10 mouse cellular contexts compared by ENCODE assay signal in genomic region chrX:162521831-162522514, GRCm38 (mm10).
A peak's percentile ranks its signal among the peaks of the same experiment; 100 is the strongest.
DNase-seq lines count a peak whose midpoint lies in the region; ATAC-seq and TF ChIP-seq lines count a peak whose summit lies in the region.
"Had no signal": no experiment of that assay in that cellular context is flagged by ENCODE, and none has a peak within 500 bp of the region (broad histone marks: within the 10 kb centered on the region; RNA-seq: fewer than 3 reads in every experiment).

No protein-coding gene starts in this region.

- peak; percentile 0 for DNase-seq in kidney, postnatal 0 days (ENCODE audit: low spot score)
- no peak for DNase-seq in kidney, adult 9 months
- no peak for DNase-seq in stomach, postnatal 0 days (ENCODE audit: low spot score)
- DNase-seq in heart, postnatal 10 days = peak; percentile 22 to 25
- DNase-seq: layer of hippocampus, adult 9-11 months had no signal

- no peaks in the 10 kb centered on the region for H3K27me3 ChIP-seq in kidney, postnatal 0 days (ENCODE audit: insufficient read depth, low read length)
- H3K27me3 ChIP-seq in stomach, embryonic 14.5 days (ENCODE audit: control insufficient read depth, insufficient read depth, low read length) = no peaks in the 10 kb centered on the region
- H3K27me3 ChIP-seq in stomach, postnatal 0 days (ENCODE audit: control insufficient read depth, insufficient read depth, low read length) = no peaks in the 10 kb centered on the region
- H3K27me3 ChIP-seq in midbrain, embryonic 13.5 days = peaks cover 53% of the 10 kb centered on the region

- no peaks in the 10 kb centered on the region for H3K9me3 ChIP-seq in kidney, postnatal 0 days (replicated peaks; ENCODE audit: low read length)
- no peaks in the 10 kb centered on the region for H3K9me3 ChIP-seq in stomach, embryonic 14.5 days (ENCODE audit: control insufficient read depth, low read depth, low read length)
- no peaks in the 10 kb centered on the region for H3K9me3 ChIP-seq in stomach, postnatal 0 days (ENCODE audit: control insufficient read depth, low read length)
- H3K9me3 ChIP-seq in midbrain, embryonic 13.5 days = no peaks in the 10 kb centered on the region
- H3K9me3 ChIP-seq: G1E had no signal

- no peak overlapping the region for H3K27ac ChIP-seq in kidney, postnatal 0 days
- H3K27ac ChIP-seq in stomach, embryonic 14.5 days (ENCODE audit: low read length) = peak overlapping the region; percentile 66
- no peak overlapping the region for H3K27ac ChIP-seq in stomach, postnatal 0 days (replicated peaks)
- H3K27ac ChIP-seq in midbrain, embryonic 13.5 days = no peak overlapping the region

- WGBS in kidney, postnatal 0 days = 53% methylated on average over 9 of the region's 9 CpGs
- WGBS in stomach, embryonic 14.5 days = 40% methylated on average over 9 of the region's 9 CpGs
- WGBS in stomach, postnatal 0 days = 46% methylated on average over 9 of the region's 9 CpGs
- WGBS in midbrain, embryonic 13.5 days = 54% methylated on average over 9 of the region's 9 CpGs

- no peak for TF ChIP-seq EP300 in stomach, postnatal 0 days (optimal IDR thresholded peaks at IDR 0.05)

- no peak overlapping the region for H3K4me2 ChIP-seq in kidney, postnatal 0 days (ENCODE audit: low read length)
- no peak overlapping the region for H3K4me2 ChIP-seq in stomach, embryonic 14.5 days (replicated peaks; ENCODE audit: low read depth, low read length)
- H3K4me2 ChIP-seq in stomach, postnatal 0 days (replicated peaks; ENCODE audit: low read depth) = no peak overlapping the region
- H3K4me2 ChIP-seq in midbrain, embryonic 13.5 days (replicated peaks) = no peak overlapping the region

- intact Hi-C loops in heart, postnatal 10 days (cut with DNase I) = no loop called here

- no peak for TF ChIP-seq CTCF in kidney, postnatal 0 days (IDR thresholded peaks at IDR 0.05; ENCODE audit: low read depth)
- no peak for TF ChIP-seq CTCF in stomach, postnatal 0 days (IDR thresholded peaks at IDR 0.05; ENCODE audit: low read depth)

- H3K36me3 ChIP-seq in kidney, postnatal 0 days (ENCODE audit: insufficient read depth, low read length) = no peaks in the 10 kb centered on the region
- no peaks in the 10 kb centered on the region for H3K36me3 ChIP-seq in stomach, embryonic 14.5 days (ENCODE audit: control insufficient read depth, insufficient read depth, low read length)
- no peaks in the 10 kb centered on the region for H3K36me3 ChIP-seq in stomach, postnatal 0 days (ENCODE audit: control insufficient read depth, insufficient read depth, low read length)
- no peaks in the 10 kb centered on the region for H3K36me3 ChIP-seq in midbrain, embryonic 13.5 days

- no peaks in the 10 kb centered on the region for H3K4me1 ChIP-seq in kidney, postnatal 0 days (replicated peaks; ENCODE audit: insufficient read depth, low read length)
- H3K4me1 ChIP-seq in stomach, embryonic 14.5 days (ENCODE audit: control insufficient read depth, insufficient read depth, low read length) = no peaks in the 10 kb centered on the region
- no peaks in the 10 kb centered on the region for H3K4me1 ChIP-seq in stomach, postnatal 0 days (replicated peaks; ENCODE audit: control insufficient read depth, insufficient read depth)
- no peaks in the 10 kb centered on the region; the same call in 1 of the 2 replicates for H3K4me1 ChIP-seq in midbrain, embryonic 13.5 days (replicated peaks)

- H3K4me3 ChIP-seq in kidney, postnatal 0 days (replicated peaks; ENCODE audit: low read depth, low read length) = no peak overlapping the region
- no peak overlapping the region for H3K4me3 ChIP-seq in stomach, embryonic 14.5 days (ENCODE audit: low read depth, low read length)
- no peak overlapping the region for H3K4me3 ChIP-seq in stomach, postnatal 0 days (ENCODE audit: low read depth, low read length)
- no peak overlapping the region for H3K4me3 ChIP-seq in midbrain, embryonic 13.5 days (replicated peaks)
- H3K4me3 ChIP-seq: myocyte had no signal

- no peak for ATAC-seq in kidney, postnatal 0 days (replicated peaks; ENCODE audit: low FRiP score, low read depth)
- ATAC-seq in stomach, embryonic 14.5 days (ENCODE audit: insufficient number of reproducible peaks, insufficient read depth, low FRiP score, low read depth) = peak; percentile 85; the same call in 1 of the 2 replicates
- ATAC-seq in stomach, postnatal 0 days (ENCODE audit: low FRiP score, low TSS enrichment) = no peak
- no peak for ATAC-seq in granulocyte monocyte progenitor cell, adult 5-6 weeks (replicated peaks; ENCODE audit: poor library complexity, severe bottlenecking)
- ATAC-seq in midbrain, embryonic 13.5 days = no peak

- H3K9ac ChIP-seq in kidney, postnatal 0 days (ENCODE audit: low read depth, low read length) = no peak overlapping the region
- H3K9ac ChIP-seq in stomach, embryonic 14.5 days (replicated peaks; ENCODE audit: low read depth, low read length) = no peak overlapping the region
- H3K9ac ChIP-seq in stomach, postnatal 0 days (ENCODE audit: low read length) = no peak overlapping the region
- no peak overlapping the region for H3K9ac ChIP-seq in midbrain, embryonic 13.5 days (replicated peaks)

Comparison
In these comparisons a context has a peak if more than half of its experiments do, and no peak if none do; other contexts are left out.
1. DNase-seq: peak in kidney, postnatal 0 days (single experiment) and heart, postnatal 10 days (2 of 2); none in kidney, adult 9 months (single experiment) and stomach, postnatal 0 days (single experiment).